Mouse (Mus musculus) thymus, postnatal 14 days (tissue): ENCODE results near the gene 4931409K22Rik.

Experiments
- DNase-seq: peaks from one replicate; pipeline ENCODE4 v3.0.0; 2021

Gene 4931409K22Rik

DNA sequence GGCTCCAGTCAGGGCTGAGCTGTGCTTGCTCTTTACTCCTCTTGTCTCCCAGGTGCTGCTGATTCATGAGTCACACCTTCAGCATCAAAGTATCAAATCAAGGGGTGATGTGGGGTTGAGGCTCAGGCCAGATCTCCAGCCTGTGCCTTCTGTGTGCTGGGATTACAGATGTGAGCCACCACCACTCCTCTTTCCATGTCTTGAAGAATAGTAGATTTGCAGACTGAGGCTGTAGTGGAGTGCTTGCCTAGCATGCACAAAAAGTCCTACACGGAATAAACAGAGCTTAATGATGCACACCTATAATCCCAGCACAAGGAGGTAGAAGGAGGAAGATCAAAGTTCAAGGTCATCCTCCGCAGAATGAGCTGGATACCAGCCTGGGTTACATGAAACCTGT lies at the start of gene 4931409K22Rik:
Gene 4931409K22Rik, minus strand, starts transcription at position 101 of the 400 bp plus-strand sequence.
- no peak for DNase-seq

DNA sequence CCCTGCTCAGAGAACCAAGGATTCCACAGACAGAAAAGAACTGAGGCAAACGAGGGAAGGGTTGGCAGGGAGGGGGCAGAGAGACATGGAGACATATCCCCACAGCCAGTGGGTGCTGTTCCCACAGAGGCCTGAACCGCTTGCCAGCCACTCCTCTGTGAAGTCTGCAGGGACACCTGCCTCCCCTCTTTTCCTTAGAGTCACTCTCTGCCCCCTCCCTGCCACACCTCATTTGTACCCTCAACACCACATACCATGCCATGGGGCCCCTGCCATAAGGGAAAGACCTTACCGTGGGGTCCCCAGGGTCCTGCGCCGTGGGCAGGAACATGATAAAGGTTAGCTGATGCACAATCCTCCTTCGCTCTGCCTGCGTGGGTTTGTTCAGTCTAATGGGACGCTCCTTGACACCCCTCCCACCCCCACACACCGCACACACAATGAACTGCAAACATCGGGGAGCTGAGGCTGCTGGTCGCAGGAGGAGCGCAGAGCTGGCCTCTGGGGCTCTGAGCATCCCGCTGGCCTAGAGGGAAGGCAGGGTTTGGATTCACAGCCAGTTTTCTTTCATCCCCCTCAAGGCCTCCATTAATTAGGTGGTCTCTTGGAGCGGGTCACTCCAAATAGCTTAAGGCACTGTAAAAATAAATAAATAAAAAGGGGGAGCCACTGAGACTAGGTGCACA lies 49.5 kb upstream of the 4931409K22Rik start:
- no peak for DNase-seq

DNA sequence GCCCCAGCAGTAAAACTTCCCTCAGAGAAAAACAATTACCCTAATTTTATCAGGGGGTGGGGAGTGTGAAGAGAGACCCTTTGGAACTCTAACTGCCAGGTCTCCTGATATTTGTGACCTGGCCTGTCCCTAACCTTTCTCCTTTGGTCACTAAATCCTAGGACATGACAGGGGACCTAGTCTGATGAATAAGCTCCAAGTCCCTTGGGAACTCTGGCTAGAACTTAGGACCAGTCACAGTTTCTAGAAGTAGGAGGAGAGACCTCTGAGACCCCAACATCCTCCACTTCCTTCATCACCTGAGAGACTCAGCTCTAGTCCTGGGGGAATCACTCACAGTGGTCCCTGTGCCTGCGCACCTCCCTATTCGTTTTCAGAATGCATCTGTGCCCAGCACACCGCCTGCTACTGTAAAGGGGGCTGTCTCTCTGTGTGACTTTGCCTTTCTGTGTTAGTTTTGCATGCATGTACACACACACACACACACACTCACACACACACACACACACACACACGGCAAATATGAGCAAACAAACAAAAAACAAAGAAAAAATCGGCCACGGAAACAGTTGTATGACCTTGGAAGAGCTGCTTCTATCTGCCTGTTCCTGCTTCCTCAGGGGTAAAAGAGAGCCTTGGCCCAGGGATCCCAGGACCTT lies 48.8 kb upstream of the 4931409K22Rik start:
- no peak for DNase-seq

DNA sequence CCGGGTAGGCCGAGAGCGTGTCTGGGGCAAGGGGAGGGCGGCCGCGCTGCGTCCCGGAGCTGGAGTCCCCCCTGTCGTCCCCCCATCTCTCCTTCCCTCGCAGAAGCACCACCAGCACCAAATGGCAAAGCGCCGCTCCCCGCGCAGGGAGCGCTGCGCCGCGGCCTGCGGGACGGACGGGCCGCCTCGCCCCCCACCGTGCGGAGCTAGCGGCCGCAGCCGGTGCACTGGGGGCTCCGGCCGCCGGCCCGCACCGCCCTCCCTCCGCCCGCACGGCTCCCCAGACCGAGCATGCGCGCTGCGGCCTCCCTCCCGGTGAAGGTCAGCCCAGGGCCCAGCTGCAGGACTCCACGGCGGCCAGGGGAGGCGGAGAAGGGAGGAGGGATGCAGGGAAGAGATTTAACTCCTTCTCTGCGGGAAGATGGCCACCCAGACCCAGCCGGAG lies 48.1 kb upstream of the 4931409K22Rik start:
- DNase-seq, result no peak

DNA sequence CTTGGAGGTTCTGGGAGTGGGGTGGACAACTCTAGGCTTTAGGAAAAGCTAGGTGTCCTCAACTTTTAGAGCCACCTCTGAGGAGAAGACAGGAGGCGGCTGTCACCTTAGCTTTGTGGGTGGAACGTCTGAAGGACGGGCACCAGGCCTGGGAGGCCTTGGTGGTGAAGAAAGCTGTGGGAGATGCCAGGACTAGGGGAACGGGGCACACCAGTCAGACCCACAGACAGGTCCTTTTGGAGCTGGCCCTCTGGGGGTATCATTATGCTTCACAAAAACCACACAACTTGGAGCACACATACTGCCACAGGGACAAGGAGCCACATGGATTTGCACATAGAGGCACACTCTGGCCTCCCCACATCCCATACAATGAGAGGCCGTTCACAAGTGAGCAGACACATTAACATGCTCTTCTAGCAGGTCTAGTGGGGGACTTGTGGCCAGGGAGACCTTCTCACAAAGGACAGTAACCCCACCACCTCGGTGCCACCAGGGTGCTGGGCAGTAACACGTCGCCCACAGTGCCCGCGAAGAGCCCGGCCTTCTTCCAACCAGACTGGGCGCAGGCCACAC lies 47.6 kb upstream of the 4931409K22Rik start:
- DNase-seq, result no peak

DNA sequence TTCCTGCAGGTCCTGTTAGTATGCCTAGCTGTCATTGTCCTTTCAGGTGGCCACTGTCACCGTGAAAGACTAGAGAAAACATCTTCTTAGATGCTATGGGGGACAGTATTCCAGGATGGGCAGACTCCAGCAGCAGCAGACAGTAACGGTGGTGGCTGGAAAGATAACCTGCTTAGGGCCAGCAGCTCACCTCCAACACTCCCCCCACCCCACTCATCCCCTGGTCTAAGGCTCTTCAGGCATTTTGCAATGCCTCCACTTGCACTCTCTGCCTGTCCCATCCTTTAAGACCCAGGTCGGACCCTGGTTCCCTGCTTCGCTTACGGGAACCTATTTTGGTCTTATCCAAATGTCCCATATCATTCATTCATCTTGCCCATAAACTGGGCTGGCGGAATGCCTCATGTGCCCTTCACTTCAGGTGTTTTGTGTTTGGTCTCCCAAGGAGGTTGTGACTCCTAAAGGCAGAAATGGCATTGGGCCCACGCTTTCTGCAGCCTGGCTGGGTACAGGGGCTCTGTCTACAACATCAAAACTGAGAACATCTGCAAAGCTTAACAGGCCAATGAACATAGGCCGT lies 46.9 kb upstream of the 4931409K22Rik start:
- no peak for DNase-seq

DNA sequence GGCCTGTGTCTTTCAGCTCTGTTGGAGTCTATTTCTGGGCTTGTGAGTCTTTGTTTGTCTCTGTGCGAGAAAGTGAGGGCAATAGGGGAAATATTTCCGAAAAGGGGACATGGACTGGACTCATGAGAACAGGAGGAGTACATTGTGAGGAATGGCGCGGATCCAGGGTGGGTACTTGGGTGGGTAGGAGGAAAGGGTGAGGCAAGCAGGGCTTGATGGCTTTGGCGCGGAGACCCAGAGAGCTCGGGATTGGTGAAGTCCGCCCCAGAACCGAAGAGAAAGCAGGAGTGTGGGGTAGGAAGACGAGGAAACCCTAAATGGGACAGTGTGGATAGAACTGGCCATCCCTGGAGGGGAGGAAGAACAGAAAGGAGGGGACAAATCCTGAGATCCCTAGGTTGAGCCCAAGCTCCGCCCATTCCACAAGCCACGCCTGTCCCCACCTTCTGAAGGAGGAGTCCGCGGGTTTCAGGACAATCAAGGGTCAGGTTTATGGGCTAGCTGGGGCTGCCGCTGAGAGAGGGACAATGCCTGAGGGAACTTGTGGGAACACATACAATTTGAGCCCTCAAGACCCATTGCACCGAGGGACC lies 46.2 kb upstream of the 4931409K22Rik start:
- no peak for DNase-seq

DNA sequence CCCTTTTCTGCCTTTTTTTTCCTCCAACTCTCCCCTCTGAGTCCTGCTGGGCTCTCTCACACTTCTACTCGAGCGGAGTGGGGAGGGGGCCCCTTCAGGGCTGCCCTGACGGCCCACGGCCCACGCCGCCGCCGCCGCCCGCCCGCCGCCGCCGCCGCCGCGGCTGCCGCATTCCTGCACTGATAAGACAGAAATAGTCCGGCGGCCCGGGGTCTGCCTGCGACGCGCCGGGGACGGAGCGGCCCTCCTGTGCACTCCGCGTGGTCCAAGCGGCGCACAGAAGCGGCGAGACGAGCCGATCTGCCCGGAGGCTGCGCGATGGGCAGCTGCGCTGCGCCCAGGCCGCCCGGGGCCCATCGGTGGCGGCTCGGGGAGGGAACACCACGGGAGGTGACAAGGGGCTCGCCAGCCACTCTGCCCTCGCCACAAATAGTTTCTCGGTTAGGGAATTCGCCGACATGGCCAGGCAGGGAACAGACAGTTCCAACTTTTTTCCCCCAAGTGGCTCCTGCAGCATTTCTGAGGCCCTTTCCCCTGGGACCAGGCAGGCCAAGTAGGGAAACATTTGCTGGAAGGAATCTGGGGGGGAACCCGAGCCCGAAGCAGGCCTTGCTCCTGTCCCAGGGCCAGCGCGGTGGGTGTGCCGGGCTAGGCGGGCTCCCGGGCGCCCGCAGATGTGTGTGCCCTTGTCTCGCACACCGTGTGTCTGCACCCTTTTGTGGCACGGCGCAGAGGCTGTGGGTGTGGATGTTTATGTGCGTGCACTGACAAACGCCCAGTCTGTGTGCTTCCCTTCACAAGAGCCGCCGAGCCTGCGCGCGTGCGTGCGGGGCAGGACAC lies 45.5 kb upstream of the 4931409K22Rik start:
- no peak for DNase-seq

DNA sequence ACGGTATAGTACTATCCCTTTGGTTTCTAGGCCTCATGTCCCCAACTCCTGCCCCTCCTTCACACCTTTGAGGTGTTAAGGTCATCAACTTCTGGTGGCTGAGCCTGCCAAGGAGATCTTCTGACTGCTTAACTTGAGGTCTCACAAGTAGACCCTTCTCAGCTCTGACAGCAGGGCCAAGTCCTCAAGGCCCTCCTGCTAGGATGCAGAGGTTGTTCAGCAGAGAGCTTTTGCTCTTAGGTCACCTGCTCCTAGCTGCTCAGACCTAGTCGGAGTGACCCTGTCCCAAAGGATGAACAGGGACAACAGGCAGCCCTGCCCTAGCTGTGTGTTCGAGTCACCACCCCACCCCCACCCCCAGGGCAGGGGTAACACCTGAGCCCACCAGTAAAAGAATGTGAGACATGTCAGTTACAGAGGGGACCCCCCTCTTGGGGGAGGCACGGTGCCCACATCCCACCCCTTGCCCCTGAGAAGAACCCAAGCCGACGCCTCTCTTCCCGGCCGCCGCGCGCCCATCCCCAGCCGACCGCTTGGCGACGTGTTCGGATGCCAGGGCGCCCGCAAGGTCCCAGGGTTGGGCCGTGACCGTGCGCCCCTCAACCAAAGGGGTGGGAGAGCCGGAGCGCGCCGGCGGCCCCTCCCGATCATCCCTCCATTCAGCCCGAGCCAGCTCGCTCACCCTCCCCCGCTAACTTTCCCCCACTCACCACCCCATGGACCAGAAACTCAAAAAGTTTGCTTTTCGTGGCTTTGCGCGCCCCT lies 44.6 kb upstream of the 4931409K22Rik start:
- no peak for DNase-seq

DNA sequence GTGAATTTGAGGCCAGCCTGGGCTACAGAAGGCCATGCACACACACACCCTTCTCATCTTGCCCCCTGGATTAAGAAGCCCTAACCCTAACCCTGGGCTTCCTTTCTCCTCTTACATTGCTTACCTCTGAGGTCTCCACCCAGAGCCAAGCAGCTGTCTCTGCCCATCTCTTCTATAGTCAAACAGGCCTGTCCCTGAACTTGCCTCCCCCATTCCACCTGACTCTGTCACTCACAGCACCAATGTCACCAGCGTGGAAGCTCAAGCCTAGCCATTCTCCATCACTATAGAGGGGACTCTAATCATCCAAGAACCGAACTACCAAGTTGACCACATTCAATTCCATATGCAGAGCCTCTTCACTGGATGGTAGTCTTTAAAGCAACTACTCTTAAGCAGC lies 43.6 kb upstream of the 4931409K22Rik start:
- no peak for DNase-seq

DNA sequence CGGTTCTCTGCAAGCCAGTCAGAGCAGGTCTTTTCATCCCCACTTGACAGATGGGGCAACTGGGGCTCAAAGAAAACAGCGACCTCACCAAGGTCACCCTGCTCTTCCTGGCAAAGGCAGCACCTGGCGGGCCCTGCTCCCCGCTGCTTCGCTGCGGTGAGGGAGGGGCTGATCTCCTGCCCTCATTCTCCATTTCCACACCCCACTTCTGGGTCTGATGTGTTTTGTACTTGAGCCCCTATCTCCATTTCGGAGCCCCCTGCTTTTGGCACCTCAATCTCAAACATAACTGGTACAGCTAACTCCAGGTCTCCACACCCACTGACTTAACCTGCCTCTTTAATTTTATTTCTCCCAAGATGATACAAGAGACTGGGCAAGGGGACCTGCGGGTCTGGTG lies 42.5 kb upstream of the 4931409K22Rik start:
- DNase-seq, result no peak

DNA sequence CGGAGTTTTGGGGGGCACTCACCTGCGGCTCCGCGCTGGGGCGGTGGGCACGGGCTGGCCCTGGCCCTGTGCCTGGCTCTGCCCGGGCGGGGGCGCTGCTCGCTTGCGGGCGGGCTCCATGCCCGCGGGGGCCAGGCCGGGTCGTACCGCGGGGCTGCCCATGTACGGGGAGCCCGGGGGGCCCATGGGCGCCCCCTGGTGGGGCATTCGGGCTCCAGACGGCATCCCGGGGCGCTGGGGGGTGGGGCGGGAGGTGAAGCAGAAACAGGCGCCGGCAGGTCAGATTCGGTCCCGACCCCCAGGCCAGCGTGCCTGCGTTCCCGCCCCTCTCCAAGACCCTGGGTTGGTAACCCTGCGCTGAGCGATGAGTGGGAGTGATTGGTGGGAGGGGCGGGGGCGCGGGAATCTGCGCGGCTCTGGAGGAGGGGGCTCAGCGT lies 42.0 kb upstream of the 4931409K22Rik start:
- peak; percentile 81 for DNase-seq

DNA sequence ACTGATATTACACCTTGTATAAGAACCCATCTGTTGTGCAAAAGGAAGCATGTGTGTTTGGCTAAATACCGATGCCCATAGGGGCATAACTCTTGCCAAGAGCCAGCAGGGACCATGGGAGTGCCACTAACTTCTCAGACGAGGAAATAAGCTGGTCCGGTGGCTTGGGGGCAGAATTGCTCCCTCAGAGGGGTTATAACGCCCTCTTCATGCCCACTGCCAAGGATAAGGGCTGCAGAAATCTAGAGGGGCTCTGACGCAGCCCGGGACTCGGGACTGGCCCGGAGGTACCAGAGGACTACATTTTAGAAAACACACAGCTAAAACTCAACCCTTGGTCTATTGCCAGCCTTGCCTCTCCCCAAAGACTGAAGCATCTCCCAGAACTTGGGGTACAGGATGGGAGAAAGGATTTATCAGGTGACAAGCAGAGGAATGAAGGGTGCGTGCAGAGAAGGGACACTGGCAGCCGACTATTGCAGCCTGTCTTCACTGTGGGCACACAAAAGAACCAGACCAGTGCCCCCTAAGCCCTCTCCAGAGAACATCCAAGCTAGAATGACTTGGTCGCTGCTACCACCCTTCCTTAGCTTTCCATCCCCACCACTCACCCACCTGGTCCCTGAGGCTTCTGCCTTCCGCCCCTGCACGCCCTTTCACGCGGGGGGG lies 41.4 kb upstream of the 4931409K22Rik start:
- no peak for DNase-seq

DNA sequence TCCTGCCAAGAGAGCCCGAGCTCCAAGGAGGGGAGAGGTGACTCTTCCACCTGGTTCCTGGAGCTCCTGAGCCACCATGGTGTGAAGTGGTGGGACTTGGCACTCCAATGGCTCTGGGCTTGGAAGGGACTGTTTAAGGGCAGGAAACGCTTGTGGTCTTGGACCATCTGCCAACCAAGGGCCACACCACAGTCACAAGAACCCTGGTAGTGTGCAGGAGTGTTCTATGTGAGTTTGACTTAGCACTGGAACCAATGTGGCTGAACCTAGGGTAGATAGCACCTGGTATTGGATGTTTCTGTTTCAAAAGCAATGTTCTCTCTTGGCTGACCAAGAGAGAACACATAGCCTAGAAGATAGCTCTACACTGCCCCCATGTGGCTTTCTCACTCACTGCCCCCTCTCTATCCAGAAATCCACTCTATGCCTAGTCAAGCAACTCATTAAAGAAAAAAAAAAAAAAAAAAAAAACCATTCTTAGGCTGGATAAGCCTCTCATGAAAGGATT lies 40.7 kb upstream of the 4931409K22Rik start:
- DNase-seq, result peak; percentile 77

DNA sequence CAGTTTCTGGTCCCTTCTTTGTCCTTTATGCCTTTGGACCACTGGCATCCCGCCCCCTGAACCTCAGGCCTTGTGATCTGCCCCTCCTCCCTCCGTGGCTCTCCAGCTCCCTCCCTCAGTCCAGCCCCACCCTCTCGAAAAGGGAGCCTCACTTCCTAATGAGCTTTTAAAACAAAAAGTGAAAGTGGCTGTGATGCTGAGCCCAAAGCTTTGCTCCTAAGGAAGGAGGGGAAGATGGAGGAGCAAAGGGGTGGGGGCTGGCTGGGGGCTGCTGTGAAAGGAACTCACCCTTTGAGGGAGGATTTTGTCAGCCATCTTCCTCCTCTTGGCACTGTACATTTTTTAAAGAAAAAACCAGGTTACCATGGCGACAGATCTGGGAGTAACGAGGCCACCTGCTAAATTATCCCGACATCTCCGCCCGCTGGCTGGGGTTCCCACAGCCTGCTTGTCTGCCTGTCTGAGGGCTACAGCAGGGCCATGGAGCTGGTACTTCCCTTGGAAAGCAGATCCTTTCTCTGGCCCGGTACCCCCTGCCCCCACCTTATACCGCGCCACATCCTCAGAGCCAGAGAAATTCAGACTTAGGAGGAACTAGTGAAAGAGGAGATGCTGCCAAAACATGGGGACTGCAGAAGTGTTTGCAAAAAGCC lies 40.0 kb upstream of the 4931409K22Rik start:
- no peak for DNase-seq

DNA sequence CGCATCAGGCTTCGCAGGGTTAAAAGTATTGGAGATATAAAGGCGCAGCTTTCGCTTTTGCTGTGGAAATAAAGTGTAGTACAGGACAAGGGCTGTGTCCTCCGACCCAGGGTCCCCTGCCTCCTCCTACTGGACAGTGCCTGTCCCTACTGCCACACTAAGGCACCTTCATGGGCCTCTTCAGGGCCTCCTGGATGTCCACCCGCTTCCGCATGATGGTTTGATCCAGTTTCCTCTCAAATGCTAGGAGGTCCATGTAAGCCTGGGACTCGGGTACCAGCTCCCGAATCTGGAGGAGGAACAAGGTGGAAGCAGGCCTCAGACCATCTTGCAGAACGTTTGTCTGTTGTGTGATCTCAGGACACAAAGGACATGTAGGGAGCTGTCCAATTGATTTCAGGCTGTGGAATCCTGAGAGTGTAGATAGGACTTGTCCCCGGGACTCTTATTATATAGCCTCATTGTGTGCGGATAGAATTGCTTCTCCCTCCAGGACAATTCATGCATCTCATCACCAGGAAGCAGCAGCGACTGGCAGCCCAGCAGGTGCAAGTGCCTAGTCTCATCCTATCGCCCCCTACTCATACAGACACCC lies 39.3 kb upstream of the 4931409K22Rik start:
- DNase-seq, result no peak

DNA sequence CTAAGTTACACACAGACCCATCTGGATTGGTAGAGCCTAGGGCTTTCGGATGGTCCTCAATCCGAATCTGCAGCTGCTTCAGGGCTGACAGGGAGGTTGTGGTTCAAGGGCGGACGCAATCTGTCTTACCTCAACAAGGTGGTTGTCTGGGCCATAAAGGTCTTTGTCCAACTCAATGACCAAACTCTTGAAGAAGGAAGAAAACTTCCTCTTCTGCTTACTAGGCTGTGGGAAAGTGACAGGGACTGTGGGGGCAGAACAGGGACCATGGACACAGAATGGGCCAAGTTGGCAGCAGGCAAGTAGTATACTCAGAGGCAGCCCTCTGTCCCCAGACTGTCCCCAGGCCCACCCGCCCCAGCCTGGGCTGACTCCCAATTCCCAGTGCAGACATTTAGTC lies 38.7 kb upstream of the 4931409K22Rik start:
- DNase-seq, result no peak

DNA sequence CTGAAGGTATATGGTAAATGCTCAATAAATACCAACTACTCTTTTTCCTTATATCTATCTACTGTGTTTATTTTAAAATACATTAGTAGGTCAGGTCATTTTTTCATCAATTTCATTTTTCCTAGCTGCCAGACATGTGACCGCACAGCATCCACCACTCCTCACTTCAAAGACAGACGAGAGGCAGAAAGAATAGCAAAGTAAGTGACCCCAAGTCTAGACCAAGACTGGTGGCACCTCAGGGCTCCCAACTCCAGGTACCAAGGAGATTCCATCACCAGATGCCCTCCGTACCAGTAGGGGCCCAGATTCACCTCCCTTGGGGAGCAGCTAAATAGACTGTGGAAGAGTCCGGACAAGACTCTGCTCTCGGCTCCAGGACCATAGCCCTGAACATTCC lies 37.7 kb upstream of the 4931409K22Rik start:
- DNase-seq, result no peak

DNA sequence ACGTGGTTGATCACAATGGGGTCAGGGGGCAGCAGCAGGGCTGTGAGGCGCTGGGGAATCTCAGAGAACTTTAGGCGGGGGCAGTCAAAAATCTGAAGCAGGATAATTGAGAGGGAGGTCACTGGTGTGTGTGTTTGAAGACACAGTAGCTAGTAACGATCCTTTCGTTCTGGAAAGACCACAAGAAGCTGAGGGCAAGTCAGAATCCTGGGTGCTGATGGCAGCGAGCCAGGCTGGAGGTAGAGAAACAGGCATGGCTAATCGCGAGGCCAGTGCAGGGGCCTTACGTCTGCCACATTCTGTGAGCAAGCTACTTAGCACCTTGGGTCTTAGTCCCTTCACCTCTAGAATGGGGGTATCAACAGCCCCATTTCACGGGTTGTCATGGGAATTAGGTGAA lies 37.3 kb upstream of the 4931409K22Rik start:
- DNase-seq, result no peak

DNA sequence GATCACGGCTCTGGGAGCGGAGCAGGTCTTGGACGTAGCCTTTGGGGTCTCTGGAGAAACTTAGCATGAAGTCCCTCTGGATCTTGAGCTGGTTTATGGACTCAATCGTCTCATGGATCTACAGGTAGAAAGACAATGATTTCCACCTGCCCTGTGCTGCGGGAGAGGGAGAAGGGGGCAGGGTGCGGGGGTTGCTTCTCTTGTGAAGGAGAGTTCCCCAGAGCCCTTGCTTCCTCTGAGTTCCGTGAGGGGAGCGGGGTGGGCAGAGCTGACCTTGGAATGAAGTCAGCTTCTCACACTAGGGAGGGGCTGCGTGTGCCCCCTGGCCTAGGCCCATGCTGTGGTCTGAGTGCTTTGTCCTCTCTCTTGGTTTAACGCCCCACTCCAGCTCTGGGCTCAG lies 36.6 kb upstream of the 4931409K22Rik start:
- DNase-seq, result no peak
